Mouse (Mus musculus) ES-Bruce4 (cell line): ENCODE results near the gene Anxa8.

Source experiments
- CTCF ChIP-seq: IDR thresholded peaks from one replicate; pipeline ENCODE4 v1.8.1; 2011; ENCODE audit warnings: low read depth, low read length
- EP300 ChIP-seq: IDR thresholded peaks from 2 replicates; pipeline ENCODE4 v1.6.1; 2011; ENCODE audit warnings: low read depth, low read length; ENCODE audit not compliant: insufficient read depth
- POLR2A ChIP-seq: IDR thresholded peaks from one replicate; pipeline ENCODE4 v1.8.1; 2011; ENCODE audit warnings: low read length; ENCODE audit not compliant: insufficient read depth

DNA sequence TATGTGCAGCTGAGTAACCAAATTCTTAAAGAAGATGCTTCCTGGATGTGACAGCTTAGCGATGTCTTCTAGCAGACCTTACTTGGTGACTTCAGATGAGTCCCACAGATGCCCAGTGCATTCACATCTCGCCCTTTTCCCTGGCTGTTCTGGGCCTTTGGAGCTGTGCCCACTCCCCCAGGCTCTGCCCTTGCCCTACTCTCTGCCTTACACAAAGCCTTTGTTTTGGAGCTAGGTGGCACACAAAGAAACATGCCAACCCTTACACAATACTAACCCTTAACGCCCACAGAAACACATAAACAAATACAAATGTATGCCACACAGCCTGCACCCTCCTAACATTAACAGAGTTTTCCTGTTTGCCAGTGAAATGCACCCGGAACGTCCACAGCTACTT lies 10.4 kb downstream of the Anxa8 start:
- TF ChIP-seq POLR2A: no peak
- TF ChIP-seq CTCF: no peak
- no peak for TF ChIP-seq EP300
